Mouse (Mus musculus) CH12.LX (cell line): ENCODE results near the gene Fbxw11.

Experiments
- EP300 ChIP-seq: IDR thresholded peaks from 2 replicates; pipeline ENCODE4 v1.6.1; 2011; ENCODE audit warnings: low read length, improper control_type of control experiment
- NRF1 ChIP-seq: IDR thresholded peaks from 2 replicates; pipeline ENCODE4 v1.6.1; 2014; ENCODE audit warnings: low read depth, mild to moderate bottlenecking, inconsistent platforms, low read length, improper control_type of control experiment, moderate library complexity
- POLR2A ChIP-seq: IDR thresholded peaks from 2 replicates; pipeline ENCODE4 v1.6.1; 2011; ENCODE audit warnings: low read depth, mild to moderate bottlenecking, improper control_type of control experiment, low read length
- TCF12 ChIP-seq: IDR thresholded peaks from 2 replicates; pipeline ENCODE4 v1.6.1; 2014; ENCODE audit warnings: low read depth, mild to moderate bottlenecking, inconsistent platforms, low read length, improper control_type of control experiment

DNA sequence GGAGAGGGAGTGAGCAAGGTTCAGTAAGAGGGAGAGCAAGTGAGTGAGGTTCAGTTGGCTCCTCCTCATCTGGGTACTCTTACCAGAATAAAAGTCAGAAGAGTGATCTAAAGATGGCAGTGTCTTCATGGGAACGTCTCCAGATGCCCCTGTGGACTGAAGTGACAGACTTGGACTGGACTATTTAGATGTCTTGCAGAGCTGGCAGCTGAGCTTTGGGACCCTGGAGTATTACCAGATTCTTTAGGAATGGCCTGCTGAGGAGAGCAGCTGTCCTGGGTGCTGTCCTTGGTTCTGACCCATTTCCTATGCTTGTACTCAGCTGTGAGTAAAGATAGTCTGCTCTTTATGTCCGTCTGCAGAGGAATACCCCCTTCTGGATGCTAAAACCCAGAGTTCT is 75.8 kb downstream of the Fbxw11 start:
- no peak for TF ChIP-seq TCF12
- TF ChIP-seq POLR2A = no peak
- no peak for TF ChIP-seq EP300
- TF ChIP-seq NRF1 = no peak
